Mouse (Mus musculus): ENCODE measurements around the gene Haus6. TPM values are rescaled to one million over a fixed set of nuclear protein-coding genes. Genes with fewer than 3 reads are reported as not detected.

Haus6 gene
- polyA plus RNA-seq, 1 experiment = 3.5 TPM

- Histone ChIP-seq H3K4me3 (ENCODE audit: insufficient read depth, low read length) (no peak overlapping the region), H3K27ac (ENCODE audit: insufficient read depth, low read length) (no peak overlapping the region), H3K4me1 (ENCODE audit: control insufficient read depth, insufficient read depth, low read length) (peaks cover 2% of the 10 kb centered on the region)
- TF ChIP-seq POLR2A (IDR thresholded peaks at IDR 0.05; ENCODE audit: extremely low read depth, insufficient read depth, low read length) = no peak
- peak; percentile 24; the same call in 1 of the 2 replicates for TF ChIP-seq CTCF (IDR thresholded peaks at IDR 0.05; ENCODE audit: extremely low read depth, insufficient read depth, low read length)
Observed at GRCm38 (mm10) chr4:86545615-86546014, 66.2 kb downstream of the Haus6 start.

GRCm38 (mm10) chr4:86543999-86544398, 67.9 kb downstream of the Haus6 start:
- no peak overlapping the region for H3K4me3 ChIP-seq (ENCODE audit: insufficient read depth, low read length)
- no peak overlapping the region for H3K27ac ChIP-seq (ENCODE audit: insufficient read depth, low read length)
- H3K4me1 ChIP-seq (ENCODE audit: control insufficient read depth, insufficient read depth, low read length) = peaks cover 2% of the 10 kb centered on the region
- no peak for TF ChIP-seq CTCF (IDR thresholded peaks at IDR 0.05; ENCODE audit: extremely low read depth, insufficient read depth, low read length)
- no peak for TF ChIP-seq POLR2A (IDR thresholded peaks at IDR 0.05; ENCODE audit: extremely low read depth, insufficient read depth, low read length)

DNA sequence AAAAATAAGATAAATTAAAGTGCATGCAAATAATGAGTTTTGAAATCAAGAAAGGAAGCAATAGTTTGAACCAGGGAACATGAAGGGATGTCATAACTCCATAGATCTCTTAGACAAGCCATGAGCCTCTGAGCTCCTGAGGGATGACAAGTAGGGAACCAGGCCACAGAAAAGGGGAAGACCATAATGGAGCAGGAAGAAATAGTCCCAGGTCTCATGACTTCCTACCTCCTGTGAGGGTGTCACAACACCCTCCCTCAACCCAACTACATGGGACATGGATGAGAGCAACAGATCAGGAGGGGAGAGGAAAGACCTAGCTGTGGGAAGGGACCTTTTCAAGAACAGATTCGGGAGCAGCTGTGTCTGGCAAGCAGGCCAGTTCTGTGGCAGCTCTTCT, 70.3 kb downstream of the Haus6 start:
- TF ChIP-seq POLR2A (IDR thresholded peaks at IDR 0.05; ENCODE audit: extremely low read depth, insufficient read depth, low read length) (no peak), CTCF (IDR thresholded peaks at IDR 0.05; ENCODE audit: extremely low read depth, insufficient read depth, low read length) (no peak)
- Histone ChIP-seq H3K4me3 (ENCODE audit: insufficient read depth, low read length) (no peak overlapping the region), H3K27ac (ENCODE audit: insufficient read depth, low read length) (no peak overlapping the region), H3K4me1 (ENCODE audit: control insufficient read depth, insufficient read depth, low read length) (peaks cover 2% of the 10 kb centered on the region)

DNA sequence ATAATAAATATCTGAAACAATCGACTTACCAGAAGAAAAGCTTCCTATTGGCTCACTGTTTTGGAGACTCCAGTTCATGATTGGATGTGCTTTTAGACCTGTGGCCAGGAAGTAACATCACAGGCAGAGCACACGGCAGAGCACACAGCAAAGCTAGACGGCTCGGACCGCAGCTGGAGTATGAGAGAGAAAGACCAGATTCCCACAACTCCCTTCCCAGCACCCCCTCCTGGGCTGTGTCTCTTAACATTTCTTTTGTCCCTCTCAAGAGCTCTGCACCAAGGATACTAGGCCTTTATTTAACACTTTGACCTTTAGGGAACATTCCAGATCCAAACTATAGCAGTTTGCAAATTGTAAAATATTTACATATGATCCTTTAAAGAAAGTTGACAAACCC, 72.9 kb downstream of the Haus6 start:
- TF ChIP-seq CTCF (IDR thresholded peaks at IDR 0.05; ENCODE audit: extremely low read depth, insufficient read depth, low read length) (no peak), POLR2A (IDR thresholded peaks at IDR 0.05; ENCODE audit: extremely low read depth, insufficient read depth, low read length) (no peak)

DNA sequence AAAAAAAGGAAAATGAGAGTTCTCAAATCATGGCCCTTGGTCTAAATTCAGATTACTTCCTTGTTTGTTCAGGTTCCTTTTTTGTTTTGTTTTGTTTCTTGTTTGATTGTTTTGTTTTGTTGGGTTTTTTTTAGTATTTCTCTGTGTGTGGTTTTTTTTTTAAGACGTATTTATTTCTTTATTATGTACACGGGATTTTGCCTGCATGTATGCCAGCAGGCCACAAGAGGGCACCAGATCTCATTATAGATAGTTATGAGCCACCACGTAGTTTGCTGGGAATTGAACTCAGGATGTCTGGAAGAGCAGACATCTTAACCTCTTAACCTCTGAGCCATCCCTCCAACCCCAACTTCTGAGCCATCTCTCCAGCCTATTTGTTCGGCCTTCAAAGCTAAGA, 73.9 kb downstream of the Haus6 start:
- no peak overlapping the region for H3K4me3 ChIP-seq (ENCODE audit: insufficient read depth, low read length)
- TF ChIP-seq POLR2A (IDR thresholded peaks at IDR 0.05; ENCODE audit: extremely low read depth, insufficient read depth, low read length) = no peak
- peak; percentile 48 for TF ChIP-seq CTCF (IDR thresholded peaks at IDR 0.05; ENCODE audit: extremely low read depth, insufficient read depth, low read length)
- H3K4me1 ChIP-seq (ENCODE audit: control insufficient read depth, insufficient read depth, low read length) = no peaks in the 10 kb centered on the region
- H3K27ac ChIP-seq (ENCODE audit: insufficient read depth, low read length) = no peak overlapping the region

More for the DNA sequence above, 72.9 kb downstream of the Haus6 start:
- no peak overlapping the region for H3K27ac ChIP-seq (ENCODE audit: insufficient read depth, low read length)
- no peaks in the 10 kb centered on the region; the same call in 1 of the 2 replicates for H3K4me1 ChIP-seq (ENCODE audit: control insufficient read depth, insufficient read depth, low read length)
- H3K4me3 ChIP-seq (ENCODE audit: insufficient read depth, low read length) = no peak overlapping the region

- Histone ChIP-seq H3K4me1 (ENCODE audit: control insufficient read depth, insufficient read depth, low read length) (no peaks in the 10 kb centered on the region), H3K4me3 (ENCODE audit: insufficient read depth, low read length) (no peak overlapping the region), H3K27ac (ENCODE audit: insufficient read depth, low read length) (no peak overlapping the region)
- TF ChIP-seq POLR2A (IDR thresholded peaks at IDR 0.05; ENCODE audit: extremely low read depth, insufficient read depth, low read length) = no peak
Observed at GRCm38 (mm10) chr4:86534091-86534481, 77.8 kb downstream of the Haus6 start.

- Histone ChIP-seq H3K27ac (ENCODE audit: insufficient read depth, low read length) (no peak overlapping the region), H3K4me3 (ENCODE audit: insufficient read depth, low read length) (no peak overlapping the region), H3K4me1 (ENCODE audit: control insufficient read depth, insufficient read depth, low read length) (no peaks in the 10 kb centered on the region)
- TF ChIP-seq CTCF (IDR thresholded peaks at IDR 0.05; ENCODE audit: extremely low read depth, insufficient read depth, low read length) (no peak), POLR2A (IDR thresholded peaks at IDR 0.05; ENCODE audit: extremely low read depth, insufficient read depth, low read length) (no peak)
Observed at GRCm38 (mm10) chr4:86533406-86534090, 78.3 kb downstream of the Haus6 start.

DNA sequence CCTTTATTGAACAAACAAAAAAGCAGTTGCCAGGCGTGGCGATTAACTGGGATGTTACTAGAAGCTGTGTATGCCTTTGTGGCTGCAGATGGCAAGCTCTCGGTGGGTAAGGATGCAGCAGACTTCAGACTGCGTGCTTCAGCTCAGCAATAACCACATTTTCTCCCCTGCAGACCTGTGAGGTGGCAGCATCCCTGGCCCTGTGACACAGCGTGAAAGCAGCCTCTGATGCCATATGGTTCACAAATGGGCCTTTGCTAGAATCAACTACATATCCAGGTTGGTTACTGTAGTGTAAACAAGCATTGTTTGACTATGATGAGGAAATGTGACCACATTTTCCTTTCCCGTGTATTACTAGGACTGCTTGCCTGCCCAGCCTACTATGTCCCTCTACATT, 82.7 kb downstream of the Haus6 start:
- H3K4me3 ChIP-seq (ENCODE audit: insufficient read depth, low read length) = no peak overlapping the region
- no peak for TF ChIP-seq POLR2A (IDR thresholded peaks at IDR 0.05; ENCODE audit: extremely low read depth, insufficient read depth, low read length)
- no peak for TF ChIP-seq CTCF (IDR thresholded peaks at IDR 0.05; ENCODE audit: extremely low read depth, insufficient read depth, low read length)
- no peak overlapping the region for H3K27ac ChIP-seq (ENCODE audit: insufficient read depth, low read length)
- no peaks in the 10 kb centered on the region for H3K4me1 ChIP-seq (ENCODE audit: control insufficient read depth, insufficient read depth, low read length)

Other genes starting within 250 kb of the Haus6 start
- 0.06 and 0.11 TPM in 2 replicates for gene Saxo1, start 53.7 kb downstream of the Haus6 start, polyA plus RNA-seq (2012; rRNA removed)
- 117 and 118 TPM in 2 replicates for gene Rraga, start 36.4 kb downstream of the Haus6 start, polyA plus RNA-seq (2012; rRNA removed)
- 12.7 and 12.8 TPM in 2 replicates for gene Plin2, start 58.0 kb upstream of the Haus6 start, polyA plus RNA-seq (2012; rRNA removed)
- 5.9 and 6.0 TPM in 2 replicates for gene Dennd4c, start 136.5 kb upstream of the Haus6 start, polyA plus RNA-seq (2012; rRNA removed)
- gene Rps6, start 245.4 kb upstream of the Haus6 start, polyA plus RNA-seq (2012; rRNA removed) = 613 and 648 TPM in 2 replicates